Mouse (Mus musculus) myocyte (in vitro differentiated cells): ENCODE results near the gene Ccdc28a.

Experiments
- CEBPB ChIP-seq: IDR thresholded peaks from 2 replicates; pipeline ENCODE4 v1.6.1; 2011; ENCODE audit warnings: mild to moderate bottlenecking, moderate library complexity; ENCODE audit not compliant: poor library complexity, insufficient read depth, severe bottlenecking
- E2F4 ChIP-seq: IDR thresholded peaks from one replicate; pipeline ENCODE4 v1.6.1; 2011; ENCODE audit warnings: mild to moderate bottlenecking, control low read depth, moderate library complexity; ENCODE audit not compliant: insufficient read depth
- MAX ChIP-seq: IDR thresholded peaks from one replicate; pipeline ENCODE4 v1.6.1; 2011; ENCODE audit warnings: low read depth, mild to moderate bottlenecking, control low read depth
- MYOD1 ChIP-seq, 3 experiments: IDR thresholded peaks; one replicate each; pipeline ENCODE4 v1.6.1; 2011; ENCODE audit warnings: control low read depth in 2 of 3, low read depth in 2 of 3, mild to moderate bottlenecking in 2 of 3, moderate library complexity in 1 of 3; ENCODE audit not compliant: insufficient read length in 2 of 3, control insufficient read depth in 1 of 3
- MYOG ChIP-seq, 3 experiments: IDR thresholded peaks; one replicate each; pipeline ENCODE4 v1.6.1; 2011; ENCODE audit warnings: control low read depth in 2 of 3, low read depth in 2 of 3, mild to moderate bottlenecking in 2 of 3; ENCODE audit not compliant: insufficient read length in 2 of 3, control insufficient read depth in 1 of 3, insufficient read depth in 1 of 3
- POLR2A ChIP-seq: IDR thresholded peaks from one replicate; pipeline ENCODE4 v1.6.1; 2011; ENCODE audit warnings: low read depth, mild to moderate bottlenecking, control low read depth, moderate library complexity; ENCODE audit not compliant: insufficient read length
- POLR2AphosphoS2 ChIP-seq: IDR thresholded peaks from one replicate; pipeline ENCODE4 v1.6.1; 2011; ENCODE audit warnings: low read depth, control low read depth; ENCODE audit not compliant: insufficient read length
- REST ChIP-seq: IDR thresholded peaks from one replicate; pipeline ENCODE4 v1.6.1; 2011; ENCODE audit warnings: mild to moderate bottlenecking, control low read depth, moderate library complexity; ENCODE audit not compliant: insufficient read depth, insufficient read length
- SRF ChIP-seq: IDR thresholded peaks from one replicate; pipeline ENCODE4 v1.6.1; 2011; ENCODE audit warnings: low read depth; ENCODE audit not compliant: control insufficient read depth, insufficient read length
- TCF12 ChIP-seq: IDR thresholded peaks from one replicate; pipeline ENCODE4 v1.6.1; 2011; ENCODE audit warnings: mild to moderate bottlenecking, control low read depth; ENCODE audit not compliant: poor library complexity, insufficient read depth, severe bottlenecking
- TCF3 ChIP-seq: IDR thresholded peaks from one replicate; pipeline ENCODE4 v1.6.1; 2011; ENCODE audit warnings: low read depth, control low read depth; ENCODE audit not compliant: insufficient read length
- USF1 ChIP-seq: IDR thresholded peaks from one replicate; pipeline ENCODE4 v1.6.1; 2011; ENCODE audit warnings: low read depth, mild to moderate bottlenecking, control low read depth, moderate library complexity

DNA sequence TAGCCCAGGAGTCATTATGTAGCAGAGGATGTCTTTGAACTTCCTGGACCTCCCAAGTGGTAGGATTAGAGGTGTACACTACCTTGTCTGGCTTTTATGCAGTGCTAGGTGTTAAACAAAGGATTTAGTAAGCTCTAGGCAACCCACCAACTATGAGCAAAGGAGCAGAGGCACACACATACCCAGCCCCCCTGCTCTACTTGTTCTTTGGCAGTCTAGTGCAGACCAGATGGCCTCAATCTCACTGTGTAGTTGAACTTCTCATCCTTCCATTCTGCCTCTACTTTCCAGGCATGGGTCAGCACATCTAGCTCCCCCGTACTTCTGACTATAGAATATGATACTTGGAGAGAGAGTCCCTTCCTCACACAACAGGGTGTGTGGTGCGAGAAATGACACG is 10.4 kb downstream of the Ccdc28a start:
- no peak for TF ChIP-seq MAX
- no peak for TF ChIP-seq CEBPB
- no peak for TF ChIP-seq SRF
- no peak for TF ChIP-seq POLR2A
- TF ChIP-seq MYOG (IDR thresholded peaks at IDR 0.05; ENCODE audit: control insufficient read depth in 1 of 3, insufficient read depth in 1 of 3, insufficient read length in 2 of 3, low read depth in 2 of 3) = no peak
- TF ChIP-seq E2F4 = no peak
- no peak for TF ChIP-seq TCF3
- no peak for TF ChIP-seq USF1
- no peak for TF ChIP-seq POLR2AphosphoS2
- no peak for TF ChIP-seq MYOD1 (IDR thresholded peaks at IDR 0.05; ENCODE audit: control insufficient read depth in 1 of 3, insufficient read length in 2 of 3, low read depth in 2 of 3)
- TF ChIP-seq TCF12 = no peak
- no peak for TF ChIP-seq REST
